Mouse (Mus musculus) lung, adult 2 months (tissue): Measurements from ENCODE around the gene Sectm1b. TPM values are rescaled to one million over a fixed set of nuclear protein-coding genes. Genes with fewer than 3 reads are reported as not detected.

ENCODE experiments used
- DNase-seq: peaks from one replicate; pipeline ENCODE4 v3.0.0; 2022
- H3K4me1 ChIP-seq: fragments of 200-500 bp; 2 replicates; pipeline ENCODE4 v1.6.1; 2011; ENCODE audit warnings: low read length; ENCODE audit not compliant: control insufficient read depth, insufficient read depth
- H3K4me3 ChIP-seq: fragments of 200-500 bp; replicated peaks from 2 replicates; pipeline ENCODE3; 2011; ENCODE audit warnings: low read depth, mild to moderate bottlenecking, control low read depth, low read length; ENCODE audit errors: extremely low read depth
- CTCF ChIP-seq: fragments of 200-500 bp; IDR thresholded peaks from 2 replicates; pipeline ENCODE4 v1.5.1; 2011; ENCODE audit warnings: mild to moderate bottlenecking, low read length, control low read depth; ENCODE audit not compliant: insufficient read depth
- POLR2A ChIP-seq: fragments of 200-500 bp; IDR thresholded peaks from 2 replicates; pipeline ENCODE4 v1.6.1; 2011; ENCODE audit warnings: low read depth, mild to moderate bottlenecking, control low read depth, low read length, borderline replicate concordance; ENCODE audit errors: extremely low read depth
- WGBS: fragments of 180-500 bp; shearing (Covaris S2); methylation state at CpG from one replicate; pipeline ENCODE4 v1.1.7; 2018; 5-methylcytosine and 5-hydroxymethylcytosine counted together
- polyA plus RNA-seq: library from polyadenylated mRNA; depleted of rRNA; stranded (reverse); fragments of >200 nt; gene quantifications from 2 replicates; pipeline ENCODE4 v1.2.3, GENCODE M21; 2012

Sectm1b gene
- polyA plus RNA-seq, 1 experiment: 0.06 TPM

- Histone ChIP-seq H3K4me1 (0 out of 2 replicates have a peak, but pooled peaks cover 3% of the 10 kb centered on the region), H3K4me3 (no peak overlapping the region)
- WGBS: 81% methylated on average over 14 of the region's 14 CpGs
- DNase-seq: no peak
- no peak for TF ChIP-seq POLR2A
- TF ChIP-seq CTCF: no peak
Measured at GRCm38 (mm10) chr11:121092606-121093585, 29.5 kb upstream of the Sectm1b start.

- Histone ChIP-seq H3K4me1 (0 out of 2 replicates have a peak, but pooled peaks cover 3% of the 10 kb centered on the region), H3K4me3 (no peak overlapping the region)
- no peak for DNase-seq
- no peak for TF ChIP-seq CTCF
- no peak for TF ChIP-seq POLR2A
- 27% methylated on average over 4 of the region's 4 CpGs for WGBS
Measured at GRCm38 (mm10) chr11:121090943-121091342, 27.6 kb upstream of the Sectm1b start.

GRCm38 (mm10) chr11:121089756-121090546, 26.6 kb upstream of the Sectm1b start:
- TF ChIP-seq CTCF: no peak
- TF ChIP-seq POLR2A: no peak
- DNase-seq: no peak
- 0 out of 2 replicates have a peak, but pooled peaks cover 3% of the 10 kb centered on the region for H3K4me1 ChIP-seq
- H3K4me3 ChIP-seq: no peak overlapping the region
- WGBS: 76% methylated on average over 2 of the region's 2 CpGs

GRCm38 (mm10) chr11:121088997-121089396, 25.6 kb upstream of the Sectm1b start:
- H3K4me1 ChIP-seq: 0 out of 2 replicates have a peak, but pooled peaks cover 3% of the 10 kb centered on the region
- TF ChIP-seq CTCF (no peak), POLR2A (no peak)
- DNase-seq: no peak
- 55% methylated on average over 6 of the region's 6 CpGs for WGBS
- no peak overlapping the region for H3K4me3 ChIP-seq

GRCm38 (mm10) chr11:121086296-121086695, 22.9 kb upstream of the Sectm1b start:
- 56% methylated on average over 4 of the region's 4 CpGs for WGBS
- 0 out of 2 replicates have a peak, but pooled peaks cover 5% of the 10 kb centered on the region for H3K4me1 ChIP-seq
- no peak for TF ChIP-seq CTCF
- no peak for TF ChIP-seq POLR2A
- no peak for DNase-seq
- H3K4me3 ChIP-seq: no peak overlapping the region

- 0 out of 2 replicates have a peak, but pooled peaks cover 2% of the 10 kb centered on the region for H3K4me1 ChIP-seq
- H3K4me3 ChIP-seq: no peak overlapping the region
- TF ChIP-seq POLR2A (no peak), CTCF (no peak)
- no peak for DNase-seq
- 53% methylated on average over 5 of the region's 5 CpGs for WGBS
Measured at GRCm38 (mm10) chr11:121085181-121085580, 21.8 kb upstream of the Sectm1b start.

- 0 out of 2 replicates have a peak, but pooled peaks cover 2% of the 10 kb centered on the region for H3K4me1 ChIP-seq
- DNase-seq: no peak
- 31% methylated on average over 6 of the region's 6 CpGs for WGBS
- H3K4me3 ChIP-seq: no peak overlapping the region
- TF ChIP-seq POLR2A (no peak), CTCF (no peak)
Measured at GRCm38 (mm10) chr11:121082857-121083500, 19.6 kb upstream of the Sectm1b start.

- H3K4me3 ChIP-seq: no peak overlapping the region
- WGBS: 69% methylated on average over 3 of the region's 3 CpGs
- H3K4me1 ChIP-seq: 0 out of 2 replicates have a peak, but pooled peaks cover 2% of the 10 kb centered on the region
- no peak for TF ChIP-seq CTCF
- DNase-seq: no peak
Measured at GRCm38 (mm10) chr11:121082250-121082649, 18.9 kb upstream of the Sectm1b start.

GRCm38 (mm10) chr11:121081120-121081519, 17.8 kb upstream of the Sectm1b start, which contains the start of gene Sectm1a:
TSS of gene Sectm1a (minus strand) at chr11:121081220.
- no peak for DNase-seq
- Histone ChIP-seq H3K4me1 (0 out of 2 replicates have a peak, but pooled peaks cover 2% of the 10 kb centered on the region), H3K4me3 (no peak within 1 kb of the TSS)
- TF ChIP-seq POLR2A (no peak), CTCF (no peak)
- WGBS: 65% methylated on average over 3 of the region's 3 CpGs
